Mouse (Mus musculus): ENCODE results near the gene Arhgap8.

DNA sequence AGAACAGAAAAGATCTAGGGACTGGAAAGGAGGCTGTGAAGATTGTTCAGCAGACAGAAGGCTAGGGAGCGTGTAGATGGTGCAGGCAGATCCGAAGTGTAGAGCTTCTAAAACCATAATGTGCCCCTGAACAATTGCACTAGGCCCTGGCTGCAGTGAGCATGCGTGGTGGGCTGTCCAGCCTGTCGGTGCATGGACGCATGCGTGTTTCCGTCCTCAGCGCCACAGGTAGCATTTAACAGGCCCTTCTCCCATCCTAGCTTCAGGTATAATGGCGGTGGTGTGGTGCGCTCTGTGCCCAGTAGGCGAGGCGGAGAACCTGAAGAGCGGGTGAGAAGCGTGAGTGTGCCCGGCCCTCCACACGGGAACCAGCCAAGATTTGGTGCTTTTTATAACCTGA is 65.0 kb downstream of the Arhgap8 start:
- TF ChIP-seq CTCF (IDR thresholded peaks at IDR 0.05; ENCODE audit: control insufficient read depth, insufficient read depth, low read length): no peak
- no peak for TF ChIP-seq POLR2A (IDR thresholded peaks at IDR 0.05; ENCODE audit: borderline replicate concordance, control insufficient read depth, low read depth, low read length)
